Mouse (Mus musculus): ENCODE measurements around the gene Lrp8. TPM values are rescaled to one million over a fixed set of nuclear protein-coding genes. Genes with fewer than 3 reads are reported as not detected.

The Lrp8 gene
- total and polyA plus RNA-seq, 3 experiments: 25.2 to 33.2 TPM; not detected in 1

GRCm38 (mm10) chr4:107812336-107812735, 10.3 kb downstream of the Lrp8 start:
- TF ChIP-seq ZNF384 (IDR thresholded peaks at IDR 0.05; ENCODE audit: low read depth, low read length): no peak
- Histone ChIP-seq H3K27me3 (ENCODE audit: control insufficient read depth in 1 of 2, insufficient read depth in 2 of 2, low read length in 2 of 2) (no peaks in the 10 kb centered on the region), H3K4me1 (ENCODE audit: control insufficient read depth in 1 of 2, insufficient read depth in 2 of 2, low read length in 2 of 2) (peaks cover 7 to 19% of the 10 kb centered on the region in 2 experiments; a peak in 3 of 4 replicates), H3K36me3 (ENCODE audit: control insufficient read depth in 1 of 2, insufficient read depth in 2 of 2, low read length in 2 of 2) (peaks cover 5 to 10% of the 10 kb centered on the region in 2 experiments), H3K79me2 (ENCODE audit: control insufficient read depth, insufficient read depth, low read length, poor library complexity) (peaks cover 17% of the 10 kb centered on the region), H3K27ac (ENCODE audit: control insufficient read depth, low read depth, low read length) (no peak overlapping the region), H3K9me3 (replicated peaks; ENCODE audit: insufficient read depth, low read length) (no peaks in the 10 kb centered on the region), H3K9ac (ENCODE audit: control insufficient read depth, low read depth, low read length, poor library complexity, severe bottlenecking) (no peak overlapping the region), H3K4me3 (ENCODE audit: control insufficient read depth in 1 of 2, insufficient read depth in 1 of 2, low read depth in 2 of 2, low read length in 2 of 2) (no peak overlapping the region)
- DNase-seq (ENCODE audit: low read depth, low spot score): no peak

GRCm38 (mm10) chr4:107816459-107816858, 14.4 kb downstream of the Lrp8 start:
- no peaks in the 10 kb centered on the region for H3K4me1 ChIP-seq (ENCODE audit: control insufficient read depth in 1 of 2, insufficient read depth in 2 of 2, low read length in 2 of 2)

GRCm38 (mm10) chr4:107817463-107817862, 15.4 kb downstream of the Lrp8 start:
- Histone ChIP-seq H3K4me1 (ENCODE audit: control insufficient read depth in 1 of 2, insufficient read depth in 2 of 2, low read length in 2 of 2) (no peaks in the 10 kb centered on the region), H3K27ac (ENCODE audit: control insufficient read depth, low read depth, low read length) (no peak overlapping the region), H3K79me2 (ENCODE audit: control insufficient read depth, insufficient read depth, low read length, poor library complexity) (no peaks in the 10 kb centered on the region; the same call in 1 of the 2 replicates), H3K27me3 (ENCODE audit: control insufficient read depth in 1 of 2, insufficient read depth in 2 of 2, low read length in 2 of 2) (no peaks in the 10 kb centered on the region), H3K36me3 (ENCODE audit: control insufficient read depth in 1 of 2, insufficient read depth in 2 of 2, low read length in 2 of 2) (no peaks in the 10 kb centered on the region; a peak in 1 of 4 replicates), H3K4me3 (ENCODE audit: control insufficient read depth in 1 of 2, insufficient read depth in 1 of 2, low read depth in 2 of 2, low read length in 2 of 2) (no peak overlapping the region), H3K9me3 (replicated peaks; ENCODE audit: insufficient read depth, low read length) (no peaks in the 10 kb centered on the region), H3K9ac (ENCODE audit: control insufficient read depth, low read depth, low read length, poor library complexity, severe bottlenecking) (no peak overlapping the region)
- no peak for DNase-seq (ENCODE audit: low read depth, low spot score)
- no peak for TF ChIP-seq CHD2 (IDR thresholded peaks at IDR 0.05; ENCODE audit: low read length)
- no peak for TF ChIP-seq MAZ (IDR thresholded peaks at IDR 0.05; ENCODE audit: low read depth, low read length)
- TF ChIP-seq MYB (IDR thresholded peaks at IDR 0.05; ENCODE audit: low read depth, low read length): no peak
- TF ChIP-seq ELF1 (IDR thresholded peaks at IDR 0.05; ENCODE audit: low read depth, low read length): no peak
- TF ChIP-seq USF1 (IDR thresholded peaks at IDR 0.05; ENCODE audit: low read depth, low read length): no peak
- no peak for TF ChIP-seq MAX (IDR thresholded peaks at IDR 0.05; ENCODE audit: low read length)
- TF ChIP-seq TBP (IDR thresholded peaks at IDR 0.05; ENCODE audit: low read depth, low read length): no peak
- no peak for TF ChIP-seq JUND (IDR thresholded peaks at IDR 0.05; ENCODE audit: low read depth, low read length)
- TF ChIP-seq CHD1 (IDR thresholded peaks at IDR 0.05; ENCODE audit: low read depth, low read length): no peak
- no peak for TF ChIP-seq ZMIZ1 (IDR thresholded peaks at IDR 0.05; ENCODE audit: low read depth, low read length)
- TF ChIP-seq ZC3H11A (IDR thresholded peaks at IDR 0.05; ENCODE audit: low read depth, low read length): no peak

More at GRCm38 (mm10) chr4:107816459-107816858, 14.4 kb downstream of the Lrp8 start:
- TF ChIP-seq GABPA (IDR thresholded peaks at IDR 0.05; ENCODE audit: low read depth, low read length): no peak
- TF ChIP-seq HCFC1 (IDR thresholded peaks at IDR 0.05; ENCODE audit: low read depth, low read length): no peak
- no peak for TF ChIP-seq MAFK (IDR thresholded peaks at IDR 0.05; ENCODE audit: borderline replicate concordance, low read depth, low read length)
- TF ChIP-seq MAX (IDR thresholded peaks at IDR 0.05; ENCODE audit: low read length): no peak
- TF ChIP-seq MYB (IDR thresholded peaks at IDR 0.05; ENCODE audit: low read depth, low read length): no peak
- TF ChIP-seq KAT2A (conservative IDR thresholded peaks at IDR 0.05; ENCODE audit: low read depth, low read length): no peak
- no peak for TF ChIP-seq CHD2 (IDR thresholded peaks at IDR 0.05; ENCODE audit: low read length)
- no peak for TF ChIP-seq MAZ (IDR thresholded peaks at IDR 0.05; ENCODE audit: low read depth, low read length)
- TF ChIP-seq NRF1 (IDR thresholded peaks at IDR 0.05; ENCODE audit: insufficient read depth, low read depth, low read length, poor library complexity, severe bottlenecking): no peak
- no peak for TF ChIP-seq MXI1 (IDR thresholded peaks at IDR 0.05; ENCODE audit: low read depth, low read length)
- no peak for TF ChIP-seq POLR2AphosphoS2 (IDR thresholded peaks at IDR 0.05; ENCODE audit: low read length)
- TF ChIP-seq ZMIZ1 (IDR thresholded peaks at IDR 0.05; ENCODE audit: low read depth, low read length): no peak
- no peak for TF ChIP-seq MYC (IDR thresholded peaks at IDR 0.05; ENCODE audit: low read depth, low read length)
- TF ChIP-seq JUND (IDR thresholded peaks at IDR 0.05; ENCODE audit: low read depth, low read length): no peak
- no peak for TF ChIP-seq ZC3H11A (IDR thresholded peaks at IDR 0.05; ENCODE audit: low read depth, low read length)
- TF ChIP-seq CTCF (IDR thresholded peaks at IDR 0.05 in 2 of 3, conservative IDR thresholded peaks at IDR 0.05 in 1 of 3; ENCODE audit: control insufficient read depth in 1 of 3, insufficient read depth in 1 of 3, low read depth in 2 of 3, low read length in 3 of 3, poor library complexity in 1 of 3, severe bottlenecking in 1 of 3): no peak
- no peak for TF ChIP-seq UBTF (IDR thresholded peaks at IDR 0.05; ENCODE audit: borderline replicate concordance, insufficient read depth, low read depth, low read length)
- TF ChIP-seq CHD1 (IDR thresholded peaks at IDR 0.05; ENCODE audit: low read depth, low read length): no peak
- TF ChIP-seq RAD21 (IDR thresholded peaks at IDR 0.05; ENCODE audit: low read depth, low read length): no peak
- TF ChIP-seq RCOR1 (IDR thresholded peaks at IDR 0.05; ENCODE audit: low read depth, low read length): no peak
- Histone ChIP-seq H3K27me3 (ENCODE audit: control insufficient read depth in 1 of 2, insufficient read depth in 2 of 2, low read length in 2 of 2) (no peaks in the 10 kb centered on the region), H3K79me2 (ENCODE audit: control insufficient read depth, insufficient read depth, low read length, poor library complexity) (peaks cover 2% of the 10 kb centered on the region), H3K27ac (ENCODE audit: control insufficient read depth, low read depth, low read length) (no peak overlapping the region), H3K36me3 (ENCODE audit: control insufficient read depth in 1 of 2, insufficient read depth in 2 of 2, low read length in 2 of 2) (no peaks in the 10 kb centered on the region; a peak in 1 of 4 replicates), H3K4me3 (ENCODE audit: control insufficient read depth in 1 of 2, insufficient read depth in 1 of 2, low read depth in 2 of 2, low read length in 2 of 2) (no peak overlapping the region), H3K9me3 (replicated peaks; ENCODE audit: insufficient read depth, low read length) (no peaks in the 10 kb centered on the region), H3K9ac (ENCODE audit: control insufficient read depth, low read depth, low read length, poor library complexity, severe bottlenecking) (no peak overlapping the region)
- no peak for DNase-seq (ENCODE audit: low read depth, low spot score)
